Mouse (Mus musculus) intestine, embryonic 15.5 days (tissue): ENCODE measurements around the gene Hsdl2. TPM values are rescaled to one million over a fixed set of nuclear protein-coding genes. Genes with fewer than 3 reads are reported as not detected.
A peak's percentile ranks its signal among the peaks of the same experiment; 100 is the strongest.
"Not testable (repeated sequence)": the region's sequence is repeated elsewhere in the genome, so short reads cannot be mapped to it uniquely, and the experiment has no call there.

Experiments
- ATAC-seq: fragments of 200-750 bp; cut with Nextera tagmentation; 2 replicates; pipeline ENCODE4 v1.8.0; 2017; ENCODE audit warnings: moderate TSS enrichment, moderate library complexity
- H3K27ac ChIP-seq: fragments of 300-500 bp; sonication (generic); 2 replicates; pipeline ENCODE4 v1.5.1; 2015; ENCODE audit warnings: mild to moderate bottlenecking, inconsistent platforms
- H3K27me3 ChIP-seq: fragments of 300-500 bp; sonication (generic); replicated peaks from 2 replicates; pipeline ENCODE4 v1.6.1; 2015; ENCODE audit warnings: inconsistent platforms
- H3K36me3 ChIP-seq: fragments of 300-500 bp; sonication (generic); 2 replicates; pipeline ENCODE4 v1.6.1; 2015; ENCODE audit warnings: inconsistent platforms
- H3K4me1 ChIP-seq: fragments of 300-500 bp; sonication (generic); replicated peaks from 2 replicates; pipeline ENCODE4 v1.6.1; 2015; ENCODE audit warnings: inconsistent platforms
- H3K4me2 ChIP-seq: fragments of 300-500 bp; sonication (generic); replicated peaks from 2 replicates; pipeline ENCODE4 v1.6.1; 2015; ENCODE audit warnings: mild to moderate bottlenecking, inconsistent platforms
- H3K4me3 ChIP-seq: fragments of 300-500 bp; sonication (generic); replicated peaks from 2 replicates; pipeline ENCODE4 v1.5.1; 2015; ENCODE audit warnings: inconsistent platforms
- H3K9ac ChIP-seq: fragments of 300-500 bp; sonication (generic); 2 replicates; pipeline ENCODE4 v1.6.1; 2015; ENCODE audit warnings: inconsistent platforms
- H3K9me3 ChIP-seq: fragments of 300-500 bp; sonication (generic); 2 replicates; pipeline ENCODE4 v1.6.1; 2016; ENCODE audit warnings: inconsistent platforms
- WGBS: fragments of 180-500 bp; shearing (Covaris S2); methylation state at CpG from one replicate; pipeline ENCODE4 v1.1.7; 2015; 5-methylcytosine and 5-hydroxymethylcytosine counted together
- polyA plus RNA-seq: library from polyadenylated mRNA; unstranded; fragments of >200 nt; fragmentation: Nextera tagmentation; extraction: Ambion mirVana; gene quantifications from 2 replicates; pipeline ENCODE4 v1.2.1, GENCODE M21; 2015

Hsdl2 gene
- polyA plus RNA-seq, 1 experiment from 2014 or later: 20.2 TPM

- 14% methylated on average over 11 of the region's 11 CpGs for WGBS
- peak overlapping the region; percentile 99 for H3K27ac ChIP-seq
- no peak for ATAC-seq
Observed at GRCm38 (mm10) chr4:59549977-59550560, 31.3 kb upstream of the Hsdl2 start.

GRCm38 (mm10) chr4:59551901-59552300, 29.5 kb upstream of the Hsdl2 start:
- H3K9ac ChIP-seq: no peak overlapping the region
- H3K27me3 ChIP-seq: no peaks in the 10 kb centered on the region
- no peaks in the 10 kb centered on the region for H3K4me1 ChIP-seq
- WGBS: 71% methylated on average over 1 of the region's 1 CpGs
- no peak for ATAC-seq
- H3K4me3 ChIP-seq: no peak overlapping the region
- no peaks in the 10 kb centered on the region for H3K9me3 ChIP-seq
- no peak overlapping the region for H3K4me2 ChIP-seq
- no peaks in the 10 kb centered on the region for H3K36me3 ChIP-seq
- H3K27ac ChIP-seq: peak overlapping the region; percentile 51

More at GRCm38 (mm10) chr4:59549977-59550560, 31.3 kb upstream of the Hsdl2 start:
- Histone ChIP-seq H3K4me3 (peak overlapping the region; percentile 95), H3K9me3 (no peaks in the 10 kb centered on the region), H3K9ac (peak overlapping the region; percentile 89), H3K4me1 (no peaks in the 10 kb centered on the region), H3K4me2 (peak overlapping the region; percentile 86), H3K36me3 (no peaks in the 10 kb centered on the region), H3K27me3 (no peaks in the 10 kb centered on the region)

- Histone ChIP-seq H3K27me3 (no peaks in the 10 kb centered on the region), H3K4me2 (peak overlapping the region; percentile 22; the same call in 1 of the 2 replicates), H3K36me3 (no peaks in the 10 kb centered on the region), H3K4me1 (no peaks in the 10 kb centered on the region), H3K27ac (peak overlapping the region; percentile 91), H3K9ac (no peak overlapping the region), H3K9me3 (no peaks in the 10 kb centered on the region), H3K4me3 (no peak overlapping the region)
- ATAC-seq: 0 out of 2 replicates have a peak, but pooled peaks have one; percentile 24
- WGBS: 56% methylated on average over 5 of the region's 5 CpGs
Observed at GRCm38 (mm10) chr4:59552835-59553234, 28.5 kb upstream of the Hsdl2 start.

GRCm38 (mm10) chr4:59553576-59553975, 27.8 kb upstream of the Hsdl2 start:
- ATAC-seq: peak; percentile 49
- H3K36me3 ChIP-seq: no peaks in the 10 kb centered on the region
- 31% methylated on average over 3 of the region's 3 CpGs for WGBS
- H3K9me3 ChIP-seq: no peaks in the 10 kb centered on the region
- no peaks in the 10 kb centered on the region for H3K4me1 ChIP-seq
- peak overlapping the region; percentile 91 for H3K27ac ChIP-seq
- H3K4me3 ChIP-seq: no peak overlapping the region
- no peak overlapping the region for H3K4me2 ChIP-seq
- H3K27me3 ChIP-seq: no peaks in the 10 kb centered on the region
- H3K9ac ChIP-seq: no peak overlapping the region

- Histone ChIP-seq H3K4me1 (no peaks in the 10 kb centered on the region), H3K27me3 (no peaks in the 10 kb centered on the region), H3K4me3 (no peak overlapping the region), H3K9me3 (no peaks in the 10 kb centered on the region), H3K27ac (no peak overlapping the region), H3K9ac (no peak overlapping the region), H3K36me3 (no peaks in the 10 kb centered on the region), H3K4me2 (no peak overlapping the region)
- no peak for ATAC-seq
Observed at GRCm38 (mm10) chr4:59555177-59555576, 26.2 kb upstream of the Hsdl2 start.

GRCm38 (mm10) chr4:59557343-59557742, 24.0 kb upstream of the Hsdl2 start:
- not testable (repeated sequence) for H3K27ac ChIP-seq, H3K4me1 ChIP-seq, H3K9me3 ChIP-seq, ATAC-seq, H3K36me3 ChIP-seq, H3K27me3 ChIP-seq, H3K4me3 ChIP-seq, H3K9ac ChIP-seq, H3K4me2 ChIP-seq
- WGBS: 95% methylated on average over 4 of the region's 4 CpGs

GRCm38 (mm10) chr4:59558096-59558720, 23.2 kb upstream of the Hsdl2 start:
- Histone ChIP-seq H3K36me3 (no peaks in the 10 kb centered on the region), H3K4me3 (no peak overlapping the region), H3K27ac (no peak overlapping the region), H3K9ac (no peak overlapping the region), H3K9me3 (no peaks in the 10 kb centered on the region), H3K27me3 (no peaks in the 10 kb centered on the region), H3K4me1 (no peaks in the 10 kb centered on the region), H3K4me2 (no peak overlapping the region)
- no peak for ATAC-seq
- WGBS: 60% methylated on average over 6 of the region's 6 CpGs

GRCm38 (mm10) chr4:59560141-59560540, 21.2 kb upstream of the Hsdl2 start:
- Histone ChIP-seq H3K36me3 (no peaks in the 10 kb centered on the region), H3K9ac (no peak overlapping the region), H3K4me2 (no peak overlapping the region), H3K9me3 (no peaks in the 10 kb centered on the region), H3K4me3 (no peak overlapping the region), H3K4me1 (no peaks in the 10 kb centered on the region), H3K27ac (no peak overlapping the region), H3K27me3 (no peaks in the 10 kb centered on the region)
- WGBS: 89% methylated on average over 6 of the region's 6 CpGs
- no peak for ATAC-seq

GRCm38 (mm10) chr4:59564128-59564527, 17.2 kb upstream of the Hsdl2 start:
- Histone ChIP-seq H3K9ac (no peak overlapping the region), H3K9me3 (no peaks in the 10 kb centered on the region), H3K4me1 (no peaks in the 10 kb centered on the region), H3K27me3 (no peaks in the 10 kb centered on the region), H3K4me3 (no peak overlapping the region), H3K4me2 (no peak overlapping the region), H3K27ac (no peak overlapping the region), H3K36me3 (no peaks in the 10 kb centered on the region)
- 89% methylated on average over 3 of the region's 3 CpGs for WGBS
- ATAC-seq: no peak

GRCm38 (mm10) chr4:59565571-59566188, 15.7 kb upstream of the Hsdl2 start:
- Histone ChIP-seq H3K36me3 (no peaks in the 10 kb centered on the region), H3K27ac (no peak overlapping the region), H3K9me3 (no peaks in the 10 kb centered on the region), H3K4me3 (no peak overlapping the region), H3K4me1 (no peaks in the 10 kb centered on the region), H3K4me2 (no peak overlapping the region), H3K9ac (no peak overlapping the region), H3K27me3 (no peaks in the 10 kb centered on the region)
- ATAC-seq: no peak
- 75% methylated on average over 8 of the region's 8 CpGs for WGBS

- H3K27ac ChIP-seq: no peak overlapping the region
- 82% methylated on average over 6 of the region's 6 CpGs for WGBS
- no peaks in the 10 kb centered on the region for H3K4me1 ChIP-seq
- H3K27me3 ChIP-seq: no peaks in the 10 kb centered on the region
- H3K9ac ChIP-seq: no peak overlapping the region
- H3K4me3 ChIP-seq: no peak overlapping the region
- H3K4me2 ChIP-seq: no peak overlapping the region
- H3K36me3 ChIP-seq: no peaks in the 10 kb centered on the region
- ATAC-seq: peak; percentile 20; the same call in 1 of the 2 replicates
- H3K9me3 ChIP-seq: no peaks in the 10 kb centered on the region
Observed at GRCm38 (mm10) chr4:59567576-59568260, 13.6 kb upstream of the Hsdl2 start.

- no peaks in the 10 kb centered on the region for H3K9me3 ChIP-seq
- H3K27ac ChIP-seq: no peak overlapping the region
- no peaks in the 10 kb centered on the region for H3K4me1 ChIP-seq
- no peaks in the 10 kb centered on the region for H3K36me3 ChIP-seq
- ATAC-seq: peak; percentile 65
- H3K9ac ChIP-seq: no peak overlapping the region
- WGBS: 2% methylated on average over 7 of the region's 7 CpGs
- no peaks in the 10 kb centered on the region for H3K27me3 ChIP-seq
- no peak overlapping the region; the same call in 1 of the 2 replicates for H3K4me2 ChIP-seq
- no peak overlapping the region for H3K4me3 ChIP-seq
Observed at GRCm38 (mm10) chr4:59569538-59569937, 11.8 kb upstream of the Hsdl2 start.
